In genomic region chr2:27125979-27126378, GRCm38 (mm10) we compare ENCODE assay signal across 8 mouse cellular contexts. TPM values are rescaled to one million over a fixed set of nuclear protein-coding genes. Genes with fewer than 3 reads are reported as not detected.
DNase-seq lines count a peak whose midpoint lies in the region; ATAC-seq and TF ChIP-seq lines count a peak whose summit lies in the region.

No protein-coding gene starts in this region.

- no peaks in the 10 kb centered on the region for H3K9me3 ChIP-seq in kidney, embryonic 16.5 days (ENCODE audit: low read length)
- H3K9me3 ChIP-seq in CH12.LX (replicated peaks; ENCODE audit: low read length): peaks cover 10% of the 10 kb centered on the region

- 40% methylated on average over 10 of the region's 10 CpGs for WGBS in kidney, adult 2 months
- 36% methylated on average over 10 of the region's 10 CpGs for WGBS in kidney, embryonic 16.5 days
- 24% methylated on average over 10 of the region's 10 CpGs for WGBS in lung, adult 2 months

- ATAC-seq in kidney, embryonic 16.5 days (ENCODE audit: low FRiP score, low TSS enrichment): no peak

- no peaks in the 10 kb centered on the region for H3K36me3 ChIP-seq in kidney, adult 2 months (ENCODE audit: control insufficient read depth, insufficient read depth, low read length)
- no peaks in the 10 kb centered on the region for H3K36me3 ChIP-seq in kidney, embryonic 16.5 days (ENCODE audit: insufficient read depth, low read length)
- H3K36me3 ChIP-seq in CH12.LX (replicated peaks in 1 of 2; ENCODE audit: control insufficient read depth in 1 of 2, insufficient read depth in 1 of 2, low read length in 1 of 2): no peaks in the 10 kb centered on the region

- TF ChIP-seq EP300 in CH12.LX (IDR thresholded peaks at IDR 0.05; ENCODE audit: low read length): no peak

- TF ChIP-seq CTCF in kidney, adult 2 months (conservative IDR thresholded peaks at IDR 0.05; ENCODE audit: insufficient read depth, insufficient read length, low read depth, low read length): peak; percentile 83
- peak; percentile 63 to 71 for TF ChIP-seq CTCF in CH12.LX (conservative IDR thresholded peaks at IDR 0.05 in 1 of 2, IDR thresholded peaks at IDR 0.05 in 1 of 2; ENCODE audit: low read depth in 2 of 2, low read length in 2 of 2)
- TF ChIP-seq CTCF in gastrocnemius, adult 2 months (IDR thresholded peaks at IDR 0.05): peak; percentile 83
- TF ChIP-seq CTCF in lung, adult 2 months (IDR thresholded peaks at IDR 0.05; ENCODE audit: insufficient read depth, low read length): peak; percentile 80

- intact Hi-C loops in gastrocnemius, adult 2 months (cut with DNase I): loop anchor here (1.0 to 5.0 kb wide), 2 partner anchors 51 to 109 kb away; no protein-coding TSS in a partner anchor

- in situ Hi-C loops in CH12.LX (cut with MboI; ENCODE audit: low pct_ligation_motif_present, low pct_unique_long_range_greater_than_20kb, low sequenced_read_pairs): no loop called here

- no peak for TF ChIP-seq POLR2A in kidney, adult 2 months (IDR thresholded peaks at IDR 0.05; ENCODE audit: low read depth, low read length)
- no peak for TF ChIP-seq POLR2A in CH12.LX (IDR thresholded peaks at IDR 0.05; ENCODE audit: low read depth, low read length)
- no peak for TF ChIP-seq POLR2A in lung, adult 2 months (IDR thresholded peaks at IDR 0.05; ENCODE audit: borderline replicate concordance, extremely low read depth, low read depth, low read length)

- H3K27ac ChIP-seq in kidney, adult 2 months (ENCODE audit: insufficient read depth, low read depth, low read length): no peak overlapping the region
- H3K27ac ChIP-seq in kidney, embryonic 16.5 days (ENCODE audit: low read length): no peak overlapping the region
- H3K27ac ChIP-seq in CH12.LX (ENCODE audit: insufficient read depth, low read depth): no peak overlapping the region
- no peak overlapping the region for H3K27ac ChIP-seq in gastrocnemius, adult 2 months

- no peaks in the 10 kb centered on the region for H3K79me2 ChIP-seq in CH12.LX (replicated peaks; ENCODE audit: control insufficient read depth, extremely low read depth, insufficient read depth, poor library complexity, severe bottlenecking)

- no peaks in the 10 kb centered on the region for H3K27me3 ChIP-seq in kidney, adult 2 months (replicated peaks; ENCODE audit: control insufficient read depth, insufficient read depth, low read length)
- no peaks in the 10 kb centered on the region for H3K27me3 ChIP-seq in kidney, embryonic 16.5 days (ENCODE audit: insufficient read depth, low read length)
- H3K27me3 ChIP-seq in CH12.LX (replicated peaks): peaks cover 4% of the 10 kb centered on the region

- H3K9ac ChIP-seq in kidney, embryonic 16.5 days (replicated peaks; ENCODE audit: low read length): no peak overlapping the region
- no peak overlapping the region for H3K9ac ChIP-seq in CH12.LX (ENCODE audit: insufficient read depth, low read depth)

- H3K4me2 ChIP-seq in kidney, embryonic 16.5 days (replicated peaks; ENCODE audit: low read depth, low read length): no peak overlapping the region
- H3K4me2 ChIP-seq in CH12.LX (ENCODE audit: insufficient read depth, low read depth, poor library complexity, severe bottlenecking): no peak overlapping the region

- no peaks in the 10 kb centered on the region for H3K4me1 ChIP-seq in kidney, adult 2 months (ENCODE audit: control insufficient read depth, insufficient read depth, low read length)
- H3K4me1 ChIP-seq in kidney, embryonic 16.5 days (ENCODE audit: insufficient read depth, low read length): peaks cover 7% of the 10 kb centered on the region; the same call in 1 of the 2 replicates
- peaks cover 11 to 45% of the 10 kb centered on the region in 2 experiments for H3K4me1 ChIP-seq in CH12.LX (ENCODE audit: control insufficient read depth in 1 of 2, insufficient read depth in 2 of 2)
- 0 out of 2 replicates have a peak, but pooled peaks cover 2% of the 10 kb centered on the region for H3K4me1 ChIP-seq in lung, adult 2 months (ENCODE audit: control insufficient read depth, insufficient read depth, low read length)

- H3K4me3 ChIP-seq in kidney, adult 2 months (ENCODE audit: insufficient read depth, low read depth, low read length): no peak overlapping the region
- no peak overlapping the region for H3K4me3 ChIP-seq in kidney, embryonic 16.5 days (ENCODE audit: low read length)
- H3K4me3 ChIP-seq in CH12.LX (replicated peaks in 1 of 3; ENCODE audit: low read depth in 2 of 3, low read length in 2 of 3, poor library complexity in 1 of 3): no peak overlapping the region
- no peak overlapping the region for H3K4me3 ChIP-seq in gastrocnemius, adult 2 months
- no peak overlapping the region for H3K4me3 ChIP-seq in lung, adult 2 months (replicated peaks; ENCODE audit: extremely low read depth, low read depth, low read length)

- dilution Hi-C loops in CH12.LX (cut with MboI; ENCODE audit: extremely low pct_ligation_motif_present, extremely low pct_unique_long_range_greater_than_20kb, low sequenced_read_pairs): no loop called here

- DNase-seq in kidney, adult 2 months: peak; percentile 40
- peak; percentile 43 for DNase-seq in CH12.LX (ENCODE audit: extremely low read depth)
- peak; percentile 41 for DNase-seq in adrenal gland, adult 2 months
- peak; percentile 71 for DNase-seq in gastrocnemius, adult 2 months
- DNase-seq in lung, adult 2 months: peak; percentile 65
- DNase-seq in spleen, postnatal 36 days (ENCODE audit: low spot score in 2 of 2): peak; percentile 15 to 31
- no peak for DNase-seq in left cerebral cortex, adult 11 months (ENCODE audit: low spot score)

- peak; percentile 51 for TF ChIP-seq RAD21 in CH12.LX (IDR thresholded peaks at IDR 0.05; ENCODE audit: low read depth, low read length)

TF ChIP-seq in CH12.LX, 34 proteins besides CTCF, POLR2A, EP300 and RAD21:
- TF ChIP-seq ZC3H11A (IDR thresholded peaks at IDR 0.05; ENCODE audit: low read depth, low read length) (no peak), SMC3 (IDR thresholded peaks at IDR 0.05; ENCODE audit: low read depth, low read length) (peak; percentile 71), TBP (conservative IDR thresholded peaks at IDR 0.05; ENCODE audit: low read depth, low read length) (no peak), KAT2A (IDR thresholded peaks at IDR 0.05; ENCODE audit: insufficient replicate concordance, low read length) (no peak), TCF12 (IDR thresholded peaks at IDR 0.05; ENCODE audit: low read depth, low read length) (no peak)

RNA-seq across cellular contexts. Expression of gene Fam163b, which starts 16.3 kb away (rescaled TPM):
- polyA plus RNA-seq in kidney, adult 2 months (2012; rRNA removed): 0.38 and 0.42 TPM in 2 replicates
- polyA plus RNA-seq in kidney, embryonic 16.5 days (2015; fragmentation: Nextera tagmentation; extraction: Ambion mirVana): 0.08 and 0.14 TPM in 2 replicates
- total RNA-seq in CH12.LX (2012; rRNA removed) (not detected in 2 replicates), CH12.LX (2014; rRNA removed) (not detected in 2 replicates)
- polyA plus RNA-seq in CH12.LX (2012; ENCODE audit: insufficient read length, low read depth): not detected in 2 replicates
- 1 to 10 TPM; 2.1 to 2.9 TPM for total RNA-seq in adrenal gland, adult 2 months (2021)
- polyA plus RNA-seq in adrenal gland, adult 2 months (2012; rRNA removed): 1.4 and 1.5 TPM in 2 replicates
- total RNA-seq in gastrocnemius, adult 2 months (2021): not detected
- polyA plus RNA-seq in lung, adult 2 months (2012; rRNA removed): 0.03 and 0.04 TPM in 2 replicates

RNA-seq across cellular contexts. Expression of gene Dbh, which starts 39.1 kb away (rescaled TPM):
- polyA plus RNA-seq in kidney, adult 2 months (2012; rRNA removed): 3.1 and 10.1 TPM in 2 replicates
- 3.0 and 7.1 TPM in 2 replicates for polyA plus RNA-seq in kidney, embryonic 16.5 days (2015; fragmentation: Nextera tagmentation; extraction: Ambion mirVana)
- total RNA-seq in CH12.LX (2012; rRNA removed) (not detected in 2 replicates), CH12.LX (2014; rRNA removed) (not detected in 2 replicates)
- polyA plus RNA-seq in CH12.LX (2012; ENCODE audit: insufficient read length, low read depth): not detected in 2 replicates
- 100 to 1,000 TPM; 348 to 637 TPM for total RNA-seq in adrenal gland, adult 2 months (2021)
- 306 and 321 TPM in 2 replicates for polyA plus RNA-seq in adrenal gland, adult 2 months (2012; rRNA removed)
- not detected for total RNA-seq in gastrocnemius, adult 2 months (2021)
- polyA plus RNA-seq in lung, adult 2 months (2012; rRNA removed): 0.17 and 0.18 TPM in 2 replicates

RNA-seq across cellular contexts. Expression of gene Adamtsl2, which starts 46.8 kb away (rescaled TPM):
- polyA plus RNA-seq in kidney, adult 2 months (2012; rRNA removed): 21.7 and 25.7 TPM in 2 replicates
- 1.6 and 2.0 TPM in 2 replicates for polyA plus RNA-seq in kidney, embryonic 16.5 days (2015; fragmentation: Nextera tagmentation; extraction: Ambion mirVana)
- 0.13 TPM in 1 of 2 replicates, not detected in the other for total RNA-seq in CH12.LX (2012; rRNA removed)
- total RNA-seq in CH12.LX (2014; rRNA removed): not detected in 2 replicates
- not detected in 2 replicates for polyA plus RNA-seq in CH12.LX (2012; ENCODE audit: insufficient read length, low read depth)
- 10 to 100 TPM; 24.8 to 25.4 TPM for total RNA-seq in adrenal gland, adult 2 months (2021)
- polyA plus RNA-seq in adrenal gland, adult 2 months (2012; rRNA removed): 20.9 and 28.5 TPM in 2 replicates
- 1 to 10 TPM; 2.9 to 9.8 TPM for total RNA-seq in gastrocnemius, adult 2 months (2021)
- polyA plus RNA-seq in lung, adult 2 months (2012; rRNA removed): 50.7 and 73.0 TPM in 2 replicates

RNA-seq across cellular contexts. Expression of gene Mymk, which starts 54.0 kb away (rescaled TPM):
- polyA plus RNA-seq in kidney, adult 2 months (2012; rRNA removed): 0.09 and 0.16 TPM in 2 replicates
- polyA plus RNA-seq in kidney, embryonic 16.5 days (2015; fragmentation: Nextera tagmentation; extraction: Ambion mirVana): 1.5 and 1.6 TPM in 2 replicates
- total RNA-seq in CH12.LX (2012; rRNA removed): not detected in 2 replicates
- total RNA-seq in CH12.LX (2014; rRNA removed): not detected in 2 replicates
- not detected in 2 replicates for polyA plus RNA-seq in CH12.LX (2012; ENCODE audit: insufficient read length, low read depth)
- total RNA-seq in adrenal gland, adult 2 months (2021): not detected
- 0.08 TPM in 1 of 2 replicates, not detected in the other for polyA plus RNA-seq in adrenal gland, adult 2 months (2012; rRNA removed)
- under 1 TPM in 1 of 2 experiments, not detected in 1; 0.36 TPM for total RNA-seq in gastrocnemius, adult 2 months (2021)
- polyA plus RNA-seq in lung, adult 2 months (2012; rRNA removed): 0.19 and 0.32 TPM in 2 replicates

Comparison
In these comparisons a context has a peak if more than half of its experiments do, and no peak if none do; other contexts are left out.
1. RNA of gene Dbh, which starts 39.1 kb away (polyA plus RNA-seq): 306 to 321 TPM in adrenal gland, adult 2 months; 3.1 to 10.1 TPM in kidney, adult 2 months, 3.0 to 7.1 TPM in kidney, embryonic 16.5 days, 0.17 to 0.18 TPM in lung, adult 2 months and not detected in CH12.LX; every median in the first group is over 10 times any median in the second.
2. Peak in every context shown above with its lines, with median percentiles within 50 percentile points of each other: CTCF ChIP-seq.